Mouse (Mus musculus) embryonic fibroblast, embryonic 13.5 days (primary cell): ENCODE results near the gene Fmnl2.

ENCODE experiments used
- CTCF ChIP-seq: IDR thresholded peaks from 2 replicates; pipeline ENCODE4 v1.5.1; 2011; ENCODE audit warnings: mild to moderate bottlenecking, control low read depth, low read length, moderate library complexity, borderline replicate concordance; ENCODE audit not compliant: insufficient read depth
- POLR2A ChIP-seq: IDR thresholded peaks from 2 replicates; pipeline ENCODE4 v1.6.1; 2011; ENCODE audit warnings: low read depth, mild to moderate bottlenecking, control low read depth, low read length, moderate library complexity

DNA sequence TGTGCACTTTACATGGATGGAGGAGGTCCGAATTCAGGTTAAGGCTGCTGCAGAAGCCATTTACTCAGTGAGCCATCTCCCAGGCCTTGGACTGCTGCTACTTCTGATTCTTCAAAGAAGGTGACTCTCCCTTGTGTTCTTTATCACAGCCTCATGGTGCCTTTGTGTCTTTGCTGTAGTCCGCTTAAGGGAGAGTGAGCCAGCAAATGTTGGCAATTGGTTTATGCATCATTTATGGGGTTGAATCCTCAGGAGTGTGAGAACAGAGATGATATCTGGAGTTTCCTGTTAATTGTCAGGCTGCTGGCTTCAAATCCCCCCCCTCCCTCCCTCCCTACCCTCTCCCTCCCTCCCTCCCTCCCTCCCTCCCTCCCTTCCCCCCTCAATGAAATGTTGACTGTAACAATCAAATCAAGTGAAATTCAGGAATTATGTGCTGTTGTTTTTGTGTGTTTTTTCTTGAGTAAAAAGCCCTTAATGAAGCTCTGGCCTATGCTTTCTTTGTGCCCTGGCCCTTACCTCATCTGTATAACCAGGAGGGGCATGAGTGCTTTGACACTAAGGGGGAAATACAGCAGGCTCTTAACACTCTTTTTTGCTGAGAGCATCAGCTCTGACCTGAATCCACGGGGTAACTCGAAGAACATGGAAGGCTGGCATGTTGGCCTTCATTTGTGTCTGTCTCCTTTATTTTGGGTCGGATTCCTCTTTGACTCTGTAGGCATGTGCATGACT lies 63.2 kb downstream of the Fmnl2 start:
- no peak for TF ChIP-seq POLR2A
- TF ChIP-seq CTCF = no peak
